Mouse (Mus musculus) stomach, embryonic 16.5 days (tissue): ENCODE measurements around the gene Stab1. TPM values are rescaled to one million over a fixed set of nuclear protein-coding genes. Genes with fewer than 3 reads are reported as not detected.

ENCODE experiments used
- ATAC-seq: fragments of 200-750 bp; cut with Nextera tagmentation; 2 replicates; pipeline ENCODE4 v1.8.0; 2017; ENCODE audit warnings: moderate number of reproducible peaks, moderate TSS enrichment; ENCODE audit not compliant: insufficient read depth, low FRiP score
- H3K27ac ChIP-seq: fragments of 300-500 bp; sonication (generic); 2 replicates; pipeline ENCODE4 v1.5.1; 2014; ENCODE audit warnings: low read length
- H3K27me3 ChIP-seq: fragments of 300-500 bp; sonication (generic); 2 replicates; pipeline ENCODE4 v1.6.1; 2014; ENCODE audit warnings: low read length, control low read depth, mixed read lengths; ENCODE audit not compliant: control insufficient read depth, insufficient read depth
- H3K36me3 ChIP-seq: fragments of 300-500 bp; sonication (generic); 2 replicates; pipeline ENCODE4 v1.6.1; 2014; ENCODE audit warnings: low read length; ENCODE audit not compliant: control insufficient read depth, insufficient read depth
- H3K4me1 ChIP-seq: fragments of 300-500 bp; sonication (generic); 2 replicates; pipeline ENCODE4 v1.6.1; 2014; ENCODE audit warnings: low read length, control low read depth, mixed read lengths; ENCODE audit not compliant: control insufficient read depth, insufficient read depth
- H3K4me2 ChIP-seq: fragments of 300-500 bp; sonication (generic); 2 replicates; pipeline ENCODE4 v1.6.1; 2014; ENCODE audit warnings: low read depth, low read length, mixed read lengths
- H3K4me3 ChIP-seq: fragments of 300-500 bp; sonication (generic); replicated peaks from 2 replicates; pipeline ENCODE4 v1.5.1; 2014; ENCODE audit warnings: mild to moderate bottlenecking, low read length
- H3K9ac ChIP-seq: fragments of 300-500 bp; sonication (generic); 2 replicates; pipeline ENCODE4 v1.6.1; 2014; ENCODE audit warnings: low read length
- H3K9me3 ChIP-seq: fragments of 300-500 bp; sonication (generic); replicated peaks from 2 replicates; pipeline ENCODE4 v1.6.1; 2016; ENCODE audit warnings: low read length, control low read depth; ENCODE audit not compliant: control insufficient read depth
- WGBS: fragments of 180-500 bp; shearing (Covaris S2); extraction: QIAGEN DNeasy Blood & Tissue Kit; methylation state at CpG from one replicate; pipeline ENCODE4 v1.1.7; 2014; 5-methylcytosine and 5-hydroxymethylcytosine counted together
- polyA plus RNA-seq: library from polyadenylated mRNA; unstranded; fragments of >200 nt; fragmentation: Nextera tagmentation; extraction: Ambion mirVana; gene quantifications from 2 replicates; pipeline ENCODE4 v1.2.1, GENCODE M21; 2015

Gene Stab1
- polyA plus RNA-seq, 1 experiment from 2014 or later: 41.9 TPM

GRCm38 (mm10) chr14:31132491-31132975 is 35.9 kb downstream of the Stab1 start:
- Histone ChIP-seq H3K27me3 (no peaks in the 10 kb centered on the region), H3K27ac (peak overlapping the region; percentile 98), H3K36me3 (peaks cover 17% of the 10 kb centered on the region), H3K4me1 (peaks cover 46% of the 10 kb centered on the region), H3K4me2 (peak overlapping the region; percentile 79), H3K9ac (peak overlapping the region; percentile 97), H3K4me3 (peak overlapping the region; percentile 92), H3K9me3 (no peaks in the 10 kb centered on the region)
- ATAC-seq: no peak
- 77% methylated on average over 7 of the region's 7 CpGs for WGBS

GRCm38 (mm10) chr14:31132031-31132430 is 36.4 kb downstream of the Stab1 start:
- Histone ChIP-seq H3K36me3 (peaks cover 17% of the 10 kb centered on the region), H3K4me2 (peak overlapping the region; percentile 79), H3K27me3 (no peaks in the 10 kb centered on the region), H3K4me1 (peaks cover 46% of the 10 kb centered on the region), H3K9me3 (no peaks in the 10 kb centered on the region), H3K27ac (peak overlapping the region; percentile 98), H3K4me3 (peak overlapping the region; percentile 92), H3K9ac (peak overlapping the region; percentile 97)
- no peak for ATAC-seq
- WGBS: 4% methylated on average over 6 of the region's 6 CpGs

GRCm38 (mm10) chr14:31131272-31131821 is 37.1 kb downstream of the Stab1 start:
- H3K9ac ChIP-seq: peak overlapping the region; percentile 97
- peak overlapping the region; percentile 79 for H3K4me2 ChIP-seq
- peak overlapping the region; percentile 92 for H3K4me3 ChIP-seq
- H3K4me1 ChIP-seq: peaks cover 46% of the 10 kb centered on the region
- peaks cover 14% of the 10 kb centered on the region for H3K36me3 ChIP-seq
- 0 out of 2 replicates have a peak, but pooled peaks have one; percentile 0 for ATAC-seq
- under 1% methylated on average over 43 of the region's 43 CpGs for WGBS
- H3K27me3 ChIP-seq: no peaks in the 10 kb centered on the region
- H3K9me3 ChIP-seq: no peaks in the 10 kb centered on the region
- peak overlapping the region; percentile 98 for H3K27ac ChIP-seq

- H3K36me3 ChIP-seq: peaks cover 6% of the 10 kb centered on the region; the same call in 1 of the 2 replicates
- peak; percentile 78 for ATAC-seq
- peak within 1 kb of the TSS; percentile 92 for H3K4me3 ChIP-seq
- no peaks in the 10 kb centered on the region for H3K9me3 ChIP-seq
- no peaks in the 10 kb centered on the region for H3K27me3 ChIP-seq
- WGBS: 3% methylated on average over 62 of the region's 63 CpGs
- peak within 1 kb of the TSS; percentile 97 for H3K9ac ChIP-seq
- peak within 1 kb of the TSS; percentile 98 for H3K27ac ChIP-seq
- H3K4me1 ChIP-seq: peaks cover 50% of the 10 kb centered on the region
- H3K4me2 ChIP-seq: peak within 1 kb of the TSS; percentile 79
These were observed 37.9 kb downstream of the Stab1 start, which contains the start of gene Nt5dc2 for GRCm38 (mm10) chr14:31130236-31131220. Gene Nt5dc2 (plus strand): TSS chr14:31131053.

- 0 out of 2 replicates have a peak, but pooled peaks cover under 1% of the 10 kb centered on the region for H3K36me3 ChIP-seq
- no peaks in the 10 kb centered on the region for H3K27me3 ChIP-seq
- ATAC-seq: no peak
- 62% methylated on average over 15 of the region's 15 CpGs for WGBS
- H3K27ac ChIP-seq: peak overlapping the region; percentile 98
- peak overlapping the region; percentile 77 for H3K4me3 ChIP-seq
- peak overlapping the region; percentile 46; the same call in 1 of the 2 replicates for H3K9ac ChIP-seq
- peaks cover 55% of the 10 kb centered on the region for H3K4me1 ChIP-seq
- H3K4me2 ChIP-seq: peak overlapping the region; percentile 60
- no peaks in the 10 kb centered on the region for H3K9me3 ChIP-seq
These were observed 38.9 kb downstream of the Stab1 start for GRCm38 (mm10) chr14:31129326-31130235.

- 2% methylated on average over 33 of the region's 33 CpGs for WGBS
- Histone ChIP-seq H3K4me1 (peaks cover 47% of the 10 kb centered on the region), H3K9me3 (no peaks in the 10 kb centered on the region), H3K27me3 (no peaks in the 10 kb centered on the region), H3K4me3 (peak within 1 kb of the TSS; percentile 77), H3K4me2 (peak within 1 kb of the TSS; percentile 96), H3K36me3 (no peaks in the 10 kb centered on the region), H3K9ac (peak within 1 kb of the TSS; percentile 88), H3K27ac (peak within 1 kb of the TSS; percentile 98)
- ATAC-seq: peak; percentile 95
These were observed 39.6 kb downstream of the Stab1 start, which contains the start of gene Smim4 for GRCm38 (mm10) chr14:31128826-31129219. Gene Smim4 (minus strand): TSS chr14:31128956.

- H3K27ac ChIP-seq: peak overlapping the region; percentile 88
- peak overlapping the region; percentile 96 for H3K4me2 ChIP-seq
- peak overlapping the region; percentile 88 for H3K9ac ChIP-seq
- peaks cover 41% of the 10 kb centered on the region for H3K4me1 ChIP-seq
- H3K4me3 ChIP-seq: peak overlapping the region; percentile 77
- no peaks in the 10 kb centered on the region for H3K27me3 ChIP-seq
- ATAC-seq: no peak
- WGBS: 1% methylated on average over 23 of the region's 23 CpGs
- H3K36me3 ChIP-seq: no peaks in the 10 kb centered on the region
- no peaks in the 10 kb centered on the region for H3K9me3 ChIP-seq
These were observed 40.2 kb downstream of the Stab1 start for GRCm38 (mm10) chr14:31128101-31128825.

GRCm38 (mm10) chr14:31126826-31127225 is 41.6 kb downstream of the Stab1 start:
- H3K27ac ChIP-seq: no peak overlapping the region
- WGBS: 89% methylated on average over 8 of the region's 8 CpGs

More at GRCm38 (mm10) chr14:31126826-31127225, 41.6 kb downstream of the Stab1 start:
- Histone ChIP-seq H3K4me3 (no peak overlapping the region), H3K4me1 (peaks cover 27% of the 10 kb centered on the region), H3K4me2 (0 out of 2 replicates have a peak overlapping the region, but pooled peaks have one; percentile 31), H3K9me3 (no peaks in the 10 kb centered on the region), H3K9ac (no peak overlapping the region; the same call in 1 of the 2 replicates), H3K27me3 (no peaks in the 10 kb centered on the region), H3K36me3 (no peaks in the 10 kb centered on the region)
- ATAC-seq: no peak
